Mouse (Mus musculus) small intestine, adult 2 months (tissue): ENCODE results near the gene Slain1. TPM values are rescaled to one million over a fixed set of nuclear protein-coding genes. Genes with fewer than 3 reads are reported as not detected.

Experiments used
- H3K27ac ChIP-seq: fragments of 200-500 bp; 2 replicates; pipeline ENCODE4 v1.5.1; 2012; ENCODE audit warnings: low read depth, low read length, control low read depth, inconsistent platforms; ENCODE audit not compliant: insufficient read depth
- H3K27me3 ChIP-seq: fragments of 200-500 bp; 2 replicates; pipeline ENCODE4 v1.6.1; 2012; ENCODE audit warnings: mild to moderate bottlenecking, moderate library complexity, low read length, inconsistent platforms; ENCODE audit not compliant: control insufficient read depth, insufficient read depth
- H3K36me3 ChIP-seq: fragments of 200-500 bp; 2 replicates; pipeline ENCODE4 v1.6.1; 2012; ENCODE audit warnings: mild to moderate bottlenecking, low read length, control low read depth, inconsistent platforms; ENCODE audit not compliant: control insufficient read depth, insufficient read depth
- H3K4me1 ChIP-seq: fragments of 200-500 bp; 2 replicates; pipeline ENCODE4 v1.6.1; 2012; ENCODE audit warnings: low read length, inconsistent platforms, mixed read lengths; ENCODE audit not compliant: control insufficient read depth, insufficient read depth, insufficient read length
- H3K4me3 ChIP-seq: fragments of 200-500 bp; 2 replicates; pipeline ENCODE4 v1.5.1; 2012; ENCODE audit warnings: low read depth, mild to moderate bottlenecking, control low read depth, inconsistent platforms, low read length, moderate library complexity
- CTCF ChIP-seq: fragments of 200-500 bp; IDR thresholded peaks from 2 replicates; pipeline ENCODE4 v1.5.1; 2012; ENCODE audit warnings: low read depth, mild to moderate bottlenecking, control low read depth, inconsistent platforms, low read length, moderate library complexity, mixed read lengths; ENCODE audit not compliant: insufficient replicate concordance, insufficient read length; ENCODE audit errors: extremely low read depth
- POLR2A ChIP-seq: fragments of 200-500 bp; IDR thresholded peaks from 2 replicates; pipeline ENCODE4 v1.6.1; 2012; ENCODE audit warnings: low read depth, mild to moderate bottlenecking, control low read depth, inconsistent platforms, low read length, moderate library complexity
- WGBS: fragments of 180-500 bp; shearing (Covaris S2); methylation state at CpG from one replicate; pipeline ENCODE4 v1.1.7; 2018; 5-methylcytosine and 5-hydroxymethylcytosine counted together
- polyA plus RNA-seq: library from polyadenylated mRNA; depleted of rRNA; stranded (reverse); fragments of >200 nt; gene quantifications from 2 replicates; pipeline ENCODE4 v1.2.3, GENCODE M21; 2012

Slain1 gene
- polyA plus RNA-seq, 1 experiment = 5.9 TPM

DNA sequence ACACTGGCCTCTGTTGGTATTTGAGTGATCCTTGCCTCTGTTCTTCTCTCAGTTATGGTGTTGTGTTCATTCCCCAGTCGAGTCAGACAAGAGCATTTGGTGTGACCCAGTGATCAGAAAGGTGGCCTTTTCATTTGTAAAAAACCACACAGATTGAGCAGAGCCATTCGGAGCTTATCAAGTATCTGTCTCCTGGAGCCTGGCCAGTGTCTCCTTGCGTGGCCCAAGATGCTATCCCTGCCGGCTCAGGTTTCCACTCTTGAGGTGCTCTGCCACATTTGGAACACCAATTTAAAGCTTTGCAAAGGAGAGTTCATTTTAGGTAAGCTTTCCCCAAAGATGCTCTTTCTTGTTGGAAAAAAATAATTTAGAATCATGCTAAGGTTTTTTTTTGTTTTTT is 14.4 kb downstream of the Slain1 start:
- no peaks in the 10 kb centered on the region for H3K27me3 ChIP-seq
- H3K4me3 ChIP-seq = no peak overlapping the region
- no peak for TF ChIP-seq CTCF
- TF ChIP-seq POLR2A = no peak
- H3K36me3 ChIP-seq = no peaks in the 10 kb centered on the region
- 0 out of 2 replicates have a peak, but pooled peaks cover 2% of the 10 kb centered on the region for H3K4me1 ChIP-seq
- 74% methylated on average over 4 of the region's 4 CpGs for WGBS
- H3K27ac ChIP-seq = no peak overlapping the region

DNA sequence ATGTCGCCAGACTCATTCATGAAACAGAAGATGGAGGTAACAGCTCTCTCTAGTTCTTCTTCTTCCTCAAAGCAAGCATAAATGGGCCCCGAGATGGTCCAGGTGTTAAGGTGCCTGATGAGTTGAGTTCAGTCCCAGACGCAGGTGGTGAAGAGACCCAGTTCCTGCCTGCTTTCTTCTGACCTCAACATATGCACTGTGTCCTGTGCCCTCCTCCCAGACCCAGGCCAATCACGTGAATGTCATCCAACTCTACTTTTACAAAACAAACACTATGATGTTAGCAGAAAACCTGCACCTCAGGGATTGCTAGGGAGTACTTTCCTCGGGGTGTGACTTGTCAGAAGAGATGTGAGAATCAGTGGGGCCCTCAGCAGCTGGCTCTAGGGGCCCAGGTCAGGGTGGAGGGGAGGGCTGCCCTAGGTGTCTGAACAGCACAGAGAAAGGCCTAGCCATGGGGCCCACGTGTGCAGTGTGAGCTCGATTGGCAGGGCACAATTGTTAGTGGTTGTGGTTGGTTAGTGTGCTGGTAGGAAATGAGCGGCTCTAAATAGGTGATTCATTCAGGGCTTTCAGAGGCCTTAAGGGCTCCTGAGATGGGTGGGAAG is 16.4 kb downstream of the Slain1 start:
- WGBS = 47% methylated on average over 8 of the region's 8 CpGs

DNA sequence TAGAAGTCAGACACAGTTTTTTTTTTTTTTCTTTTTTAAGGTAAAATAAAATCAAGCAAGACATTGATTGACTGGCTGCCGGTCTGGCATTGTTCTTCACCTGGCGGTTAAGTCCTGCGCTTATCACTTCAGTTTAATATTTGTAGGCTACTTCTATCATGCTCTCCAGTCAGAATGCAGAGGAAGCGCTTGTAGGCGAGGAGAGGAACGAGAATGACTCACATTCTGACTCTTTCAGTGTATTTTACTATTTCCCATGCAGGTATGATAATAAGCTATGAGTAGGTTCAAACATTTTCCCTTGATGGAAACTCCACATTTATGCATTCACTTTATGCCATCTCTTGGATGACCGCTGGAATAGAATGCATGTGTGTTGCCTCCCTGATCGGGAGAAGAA is 17.0 kb downstream of the Slain1 start:
- TF ChIP-seq CTCF (no peak), POLR2A (no peak)
- 91% methylated on average over 8 of the region's 8 CpGs for WGBS
- Histone ChIP-seq H3K4me3 (no peak overlapping the region), H3K27ac (no peak overlapping the region), H3K27me3 (no peaks in the 10 kb centered on the region), H3K4me1 (0 out of 2 replicates have a peak, but pooled peaks cover 2% of the 10 kb centered on the region), H3K36me3 (no peaks in the 10 kb centered on the region)

More for the DNA sequence above, 16.4 kb downstream of the Slain1 start:
- H3K27me3 ChIP-seq = no peaks in the 10 kb centered on the region
- H3K27ac ChIP-seq = no peak overlapping the region
- H3K4me3 ChIP-seq = no peak overlapping the region
- no peak for TF ChIP-seq POLR2A
- no peak for TF ChIP-seq CTCF
- 0 out of 2 replicates have a peak, but pooled peaks cover 2% of the 10 kb centered on the region for H3K4me1 ChIP-seq
- no peaks in the 10 kb centered on the region for H3K36me3 ChIP-seq

DNA sequence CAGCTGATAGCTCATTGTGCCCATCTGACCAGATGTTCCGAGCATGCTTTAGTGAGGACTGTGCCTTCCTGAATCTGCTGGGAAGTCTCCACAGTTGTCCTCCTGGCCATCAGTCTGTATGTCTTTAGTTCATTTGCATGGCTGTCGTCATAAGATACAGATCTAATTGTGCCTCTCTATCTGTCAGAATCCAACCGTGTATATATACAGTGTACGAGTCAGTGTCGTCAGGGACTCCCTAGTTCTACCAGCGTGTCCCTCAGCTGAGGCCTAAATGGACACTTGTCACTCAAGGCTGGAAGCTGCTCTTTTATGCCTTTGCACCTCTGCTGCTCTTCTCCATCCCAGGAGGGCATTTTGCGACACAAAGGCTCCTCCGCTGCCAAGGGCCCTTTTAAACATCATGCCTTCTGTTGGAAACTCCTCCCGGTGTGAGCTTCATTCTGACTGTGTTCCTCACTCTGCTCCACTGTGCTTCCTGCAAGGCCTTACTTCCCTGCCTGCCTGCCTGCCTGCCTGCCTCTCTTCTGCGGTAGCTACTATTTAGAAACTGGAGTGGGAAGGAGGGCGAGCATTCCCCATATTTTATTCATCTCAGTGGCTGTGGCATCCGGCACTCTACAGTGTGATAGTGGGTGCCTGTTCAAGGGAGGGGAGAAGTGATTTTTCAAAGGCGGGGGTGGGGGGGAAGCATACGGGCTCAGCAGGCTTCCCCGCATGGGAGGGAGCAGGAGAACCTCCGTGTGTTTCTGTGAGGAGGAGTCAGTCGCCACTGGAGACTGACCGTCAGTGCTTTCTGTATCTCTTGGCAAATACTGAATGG is 29.6 kb downstream of the Slain1 start:
- Histone ChIP-seq H3K4me1 (no peaks in the 10 kb centered on the region), H3K36me3 (no peaks in the 10 kb centered on the region), H3K27ac (no peak overlapping the region), H3K27me3 (no peaks in the 10 kb centered on the region), H3K4me3 (no peak overlapping the region)
- TF ChIP-seq POLR2A (no peak), CTCF (no peak)
- 70% methylated on average over 18 of the region's 18 CpGs for WGBS

DNA sequence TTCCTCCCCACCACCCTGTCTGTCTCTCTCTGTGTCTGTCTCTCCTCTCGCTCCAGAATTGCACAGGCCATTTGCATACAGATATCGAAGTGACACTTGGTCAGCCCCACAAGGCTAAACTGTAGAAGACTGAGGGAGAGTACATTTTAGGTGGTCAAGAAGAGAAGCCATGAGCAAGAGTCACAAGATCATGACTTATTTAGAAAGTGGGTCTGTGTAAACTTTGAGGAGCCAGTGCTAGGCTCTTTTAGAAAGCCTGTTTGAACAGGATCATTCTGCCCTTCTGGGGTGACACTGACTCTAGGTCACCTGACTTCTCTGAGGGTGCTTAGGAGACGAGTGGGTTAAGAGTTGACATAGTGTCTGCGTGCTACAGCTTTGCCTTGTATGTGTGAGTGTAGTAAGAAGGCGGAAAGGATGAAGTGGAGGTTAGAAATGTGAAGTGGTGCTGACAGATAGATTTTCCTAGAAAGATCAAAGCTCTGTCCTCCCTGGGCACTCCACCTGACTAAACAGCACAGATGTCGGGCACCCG is 30.3 kb downstream of the Slain1 start:
- TF ChIP-seq POLR2A (no peak), CTCF (no peak)
- Histone ChIP-seq H3K36me3 (no peaks in the 10 kb centered on the region), H3K4me1 (no peaks in the 10 kb centered on the region), H3K4me3 (no peak overlapping the region), H3K27me3 (no peaks in the 10 kb centered on the region), H3K27ac (no peak overlapping the region)
- WGBS = 64% methylated on average over 7 of the region's 7 CpGs

DNA sequence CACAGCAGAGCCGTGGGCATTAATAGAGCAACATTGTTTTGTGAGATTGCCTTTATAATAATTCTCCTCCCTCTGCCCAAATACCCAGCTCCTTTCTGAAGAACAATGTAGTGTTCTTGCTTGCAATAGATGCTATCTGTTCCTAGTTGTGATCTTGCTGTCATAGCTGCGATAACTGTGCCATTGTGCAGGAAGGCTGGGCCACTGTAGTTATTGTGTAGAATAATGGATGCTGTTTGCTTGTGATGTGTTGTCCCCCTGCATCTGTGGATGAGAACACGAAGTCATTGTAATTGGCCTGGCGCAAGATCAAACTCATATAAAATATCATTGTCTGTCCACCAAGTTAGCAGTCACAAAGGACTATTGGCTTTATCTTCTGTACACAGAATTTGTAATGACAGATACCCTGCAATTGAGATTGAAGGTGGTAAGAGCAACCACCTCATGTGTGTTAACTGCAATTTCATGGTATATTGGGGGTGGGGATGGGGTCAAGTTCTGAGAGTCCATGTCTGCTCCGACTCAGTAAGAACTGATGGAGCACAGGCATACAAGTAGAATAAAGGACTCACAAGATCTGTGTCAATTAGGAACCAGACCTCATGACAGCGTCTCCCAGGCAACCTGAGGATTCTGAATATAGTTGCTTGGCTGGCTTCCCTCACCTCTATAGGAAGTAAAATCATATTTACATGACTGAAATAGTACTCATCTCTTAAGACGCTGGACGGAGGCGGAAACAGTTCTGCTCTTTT is 32.8 kb downstream of the Slain1 start:
- TF ChIP-seq CTCF = no peak
- TF ChIP-seq POLR2A = no peak
- no peak overlapping the region for H3K27ac ChIP-seq
- H3K36me3 ChIP-seq = 0 out of 2 replicates have a peak, but pooled peaks cover 4% of the 10 kb centered on the region
- H3K4me3 ChIP-seq = no peak overlapping the region
- no peaks in the 10 kb centered on the region for H3K27me3 ChIP-seq
- WGBS = 75% methylated on average over 9 of the region's 9 CpGs
- no peaks in the 10 kb centered on the region for H3K4me1 ChIP-seq

DNA sequence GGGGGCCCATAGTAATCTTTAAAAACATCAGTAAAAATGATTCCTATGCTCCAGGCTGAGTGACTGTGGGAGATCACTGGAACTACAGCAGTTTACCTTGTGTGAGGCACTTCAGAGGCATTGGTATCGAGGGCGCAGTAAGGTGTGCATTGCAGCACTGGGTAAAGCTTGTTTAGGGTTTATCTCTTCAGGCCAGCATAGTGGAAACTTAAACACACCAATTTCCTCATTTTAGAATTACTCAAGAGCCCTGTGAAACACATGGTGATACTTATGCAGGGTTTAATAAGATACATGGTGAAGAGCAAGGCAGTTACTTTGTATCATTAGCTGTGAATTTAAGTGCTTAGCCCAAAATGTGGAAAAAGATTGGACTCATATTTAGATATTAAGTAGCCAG is 37.0 kb downstream of the Slain1 start:
- Histone ChIP-seq H3K27me3 (no peaks in the 10 kb centered on the region), H3K36me3 (0 out of 2 replicates have a peak, but pooled peaks cover 4% of the 10 kb centered on the region), H3K4me3 (no peak overlapping the region), H3K27ac (no peak overlapping the region), H3K4me1 (no peaks in the 10 kb centered on the region)
- WGBS = 90% methylated on average over 2 of the region's 2 CpGs
- no peak for TF ChIP-seq CTCF
- no peak for TF ChIP-seq POLR2A
